Mouse (Mus musculus): ENCODE measurements at regions not wholly inside any gene's neighbourhood (a gene's known extent, or its start where the extent isn't known, plus 50 kb on each side); places are given as distances from the start of the nearest gene placed in this dataset.
"Not testable (repeated sequence)": the region's sequence is repeated elsewhere in the genome, so short reads cannot be mapped to it uniquely, and the experiment has no call there.

DNA sequence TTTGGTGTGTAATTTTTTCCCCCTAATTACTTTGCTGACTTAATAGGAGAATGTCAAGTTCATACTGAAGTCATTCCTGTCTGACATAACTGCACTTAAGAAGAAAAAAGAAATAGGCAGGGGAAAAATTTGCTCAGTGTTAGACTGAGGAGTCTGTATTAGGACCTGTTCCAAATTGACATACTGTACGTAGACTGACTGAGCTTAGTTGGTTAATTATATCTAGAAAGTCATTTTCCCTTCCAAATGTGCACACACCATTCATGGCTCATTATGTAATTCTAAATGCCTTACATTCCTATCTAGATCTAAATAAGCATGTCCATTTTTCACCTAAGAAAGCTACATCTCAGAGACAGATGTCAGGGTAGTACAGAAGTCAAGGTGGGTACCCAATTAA is 435.6 kb upstream of the Htr2a start:
- no peak for DNase-seq (ENCODE audit: low spot score)

- no peak for DNase-seq (ENCODE audit: low spot score)
These were observed 422.7 kb upstream of the Htr2a start for GRCm38 (mm10) chr14:74217914-74218446.

- no peak for DNase-seq (ENCODE audit: low spot score)
These were observed 420.9 kb upstream of the Htr2a start for GRCm38 (mm10) chr14:74219761-74220160.

GRCm38 (mm10) chr14:74222093-74222492 is 418.5 kb upstream of the Htr2a start:
- DNase-seq (ENCODE audit: low spot score) = no peak

DNA sequence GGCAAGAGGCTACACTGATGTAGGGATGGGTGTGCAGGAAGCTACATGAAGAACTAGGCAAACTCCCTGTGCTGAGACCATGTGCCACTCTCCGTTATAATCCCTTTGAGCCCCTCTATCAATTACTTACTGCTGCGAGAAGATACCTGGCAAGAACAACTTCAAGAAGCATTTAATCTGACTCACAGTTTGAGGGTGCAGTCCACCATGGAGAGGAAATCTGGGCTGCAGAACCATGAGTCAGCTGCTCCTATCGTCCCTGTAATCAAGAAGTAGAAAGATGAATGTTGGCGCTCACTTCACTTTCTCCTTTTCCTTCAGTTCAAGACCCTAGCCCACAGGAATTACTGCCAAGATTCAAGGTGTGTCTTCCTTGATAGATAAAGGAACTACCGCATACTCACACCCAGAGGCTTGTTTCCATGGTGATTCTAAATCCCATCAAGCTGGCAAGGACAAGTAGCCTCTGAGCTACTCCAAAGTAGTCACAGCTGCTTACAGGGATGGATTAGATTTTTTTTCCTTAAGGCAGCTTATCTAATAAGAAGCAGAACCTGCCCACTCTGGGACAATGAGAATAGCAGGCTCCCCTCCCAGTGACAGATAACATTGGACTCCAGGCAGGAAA is 411.0 kb upstream of the Htr2a start:
- no peak for DNase-seq (ENCODE audit: low spot score)

GRCm38 (mm10) chr14:74240212-74240611 is 400.4 kb upstream of the Htr2a start:
- DNase-seq (ENCODE audit: low spot score) = no peak

GRCm38 (mm10) chr14:74249263-74249878 is 391.3 kb upstream of the Htr2a start:
- no peak for DNase-seq (ENCODE audit: low spot score)

GRCm38 (mm10) chr14:74250021-74250420 is 390.6 kb upstream of the Htr2a start:
- no peak for DNase-seq (ENCODE audit: low spot score)

- DNase-seq (ENCODE audit: low spot score) = no peak
These were observed 388.2 kb upstream of the Htr2a start for GRCm38 (mm10) chr14:74252189-74253145.

DNA sequence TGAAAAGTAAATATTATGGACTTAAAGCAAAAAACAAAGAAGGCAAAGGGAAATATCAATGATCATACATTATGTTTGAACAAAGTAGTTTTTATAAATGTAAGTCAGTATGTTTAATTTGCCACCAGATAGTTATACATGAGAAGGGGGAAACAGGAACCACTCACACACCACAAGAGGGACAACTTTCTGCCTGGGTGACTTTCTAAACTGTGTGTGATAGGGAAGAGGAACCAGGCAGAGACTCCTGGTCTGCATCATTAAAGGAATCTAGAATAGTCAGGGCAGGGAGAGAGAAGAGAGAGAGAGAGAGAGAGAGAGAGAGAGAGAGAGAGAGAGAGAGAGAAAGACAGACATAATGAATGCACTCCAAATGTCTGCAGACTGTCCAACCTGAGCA is 385.6 kb upstream of the Htr2a start:
- DNase-seq (ENCODE audit: low spot score) = no peak

DNA sequence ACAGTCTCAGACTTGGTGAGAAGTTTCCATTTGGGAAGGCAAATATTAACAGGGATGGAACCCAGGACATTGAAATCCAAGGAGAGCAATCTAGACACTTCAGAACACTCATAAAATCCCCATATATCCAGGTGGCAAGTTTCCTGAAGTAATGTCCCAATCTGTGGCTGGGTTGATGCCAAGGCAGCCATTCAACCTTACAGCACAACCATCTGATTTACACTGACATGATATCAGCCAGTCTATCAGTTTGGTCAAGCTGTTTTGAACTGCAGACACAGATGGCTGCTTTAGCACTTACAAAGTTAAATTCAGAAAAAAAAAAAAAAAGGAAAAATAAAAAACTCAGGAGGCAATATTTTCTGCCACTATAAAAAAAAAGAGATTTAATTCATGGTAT is 381.2 kb upstream of the Htr2a start:
- no peak for DNase-seq (ENCODE audit: low spot score)

DNA sequence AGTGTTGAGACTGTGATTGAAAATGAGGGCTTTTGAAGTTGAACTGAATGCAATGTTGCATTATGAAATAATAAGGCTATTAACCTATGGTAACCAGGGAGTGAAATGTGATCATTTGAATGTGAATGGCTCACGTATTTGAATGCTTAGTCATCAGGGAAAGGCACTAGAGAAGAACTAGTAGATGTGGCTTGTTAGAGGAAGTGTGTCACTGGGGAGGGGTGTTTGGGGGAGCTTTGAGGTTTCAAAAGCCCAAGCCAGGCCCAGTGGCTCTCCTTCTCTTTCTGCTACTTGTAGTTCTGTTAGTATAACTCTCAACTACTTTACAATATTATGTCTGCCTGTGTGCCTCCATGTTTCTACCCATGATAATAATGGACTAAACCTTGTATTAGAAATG is 373.6 kb upstream of the Htr2a start:
- DNase-seq (ENCODE audit: low spot score) = no peak

GRCm38 (mm10) chr14:74294560-74294959 is 346.1 kb upstream of the Htr2a start:
- no peak for DNase-seq (ENCODE audit: low spot score)

DNA sequence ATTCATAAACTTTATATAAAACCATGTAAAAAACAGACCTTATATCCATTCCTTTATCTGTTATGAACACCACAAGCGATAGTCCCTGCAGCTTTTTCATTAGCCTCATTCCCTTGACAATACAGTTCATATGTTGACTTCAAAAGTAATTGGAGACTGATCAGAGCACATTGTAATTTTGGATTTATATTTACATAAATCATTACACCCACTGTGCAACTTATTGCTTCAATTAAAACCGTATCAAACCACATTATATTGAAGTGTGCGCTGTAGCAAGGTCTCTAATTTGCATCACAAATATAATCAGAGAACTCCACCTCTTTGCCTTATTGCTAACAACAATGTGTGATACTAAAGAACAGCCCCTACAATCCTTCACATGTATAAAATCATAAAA is 336.2 kb upstream of the Htr2a start:
- no peak for DNase-seq (ENCODE audit: low spot score)

DNA sequence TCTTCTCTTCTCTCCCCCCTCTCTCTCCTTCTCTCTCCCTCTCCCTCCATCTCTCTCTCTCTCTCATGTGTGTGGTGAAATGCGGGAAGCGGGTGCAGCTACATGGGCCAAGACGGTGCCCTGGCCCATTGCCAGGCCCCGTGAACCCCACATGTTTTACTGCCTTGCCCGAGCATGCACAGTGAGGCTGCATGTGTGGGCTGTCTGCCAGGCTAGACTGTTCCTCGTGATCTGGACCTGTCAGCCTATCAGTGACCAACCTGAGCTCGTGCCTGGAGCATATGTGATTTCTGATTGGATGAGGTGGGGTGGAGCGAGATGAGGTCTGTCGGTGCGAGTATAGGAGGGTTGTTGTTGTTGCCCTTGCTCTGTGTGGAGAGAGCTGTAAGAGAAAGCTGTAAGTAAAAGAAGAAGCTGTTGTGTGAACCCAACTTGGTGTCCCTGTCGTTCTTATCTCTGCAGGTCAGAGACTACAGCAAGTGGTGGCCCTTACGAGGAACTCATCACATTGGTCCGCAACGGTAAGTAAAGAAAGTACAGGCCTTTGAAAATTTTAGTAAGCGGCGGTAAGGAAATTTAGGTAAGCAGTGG is 333.8 kb upstream of the Htr2a start:
- no peak for DNase-seq (ENCODE audit: low spot score)

- not testable (repeated sequence) for DNase-seq (ENCODE audit: low spot score)
These were observed 331.2 kb upstream of the Htr2a start for GRCm38 (mm10) chr14:74309451-74309850.

GRCm38 (mm10) chr14:74327291-74327690 is 313.3 kb upstream of the Htr2a start:
- DNase-seq (ENCODE audit: low spot score) = no peak

GRCm38 (mm10) chr14:74350751-74351150 is 289.9 kb upstream of the Htr2a start:
- DNase-seq (ENCODE audit: low spot score) = no peak

DNA sequence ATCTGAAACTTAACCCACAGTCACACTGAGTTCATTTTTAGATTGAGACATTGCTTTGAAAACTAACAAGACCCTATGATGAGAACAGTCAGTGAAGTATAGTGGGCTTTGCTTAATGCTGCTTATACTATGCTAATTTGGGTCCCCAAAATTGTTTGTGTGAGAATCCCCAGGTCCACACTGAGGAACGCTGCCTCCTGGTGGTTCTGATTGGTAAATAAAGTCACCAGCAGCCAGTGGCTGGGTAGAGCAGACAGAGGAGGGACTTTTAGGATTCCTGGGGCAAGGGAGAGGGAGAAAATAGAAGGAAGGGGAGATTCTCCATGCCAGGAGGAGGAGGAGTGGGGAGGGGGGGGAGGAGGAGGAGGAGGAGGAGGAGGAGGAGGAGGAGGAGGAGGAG is 288.4 kb upstream of the Htr2a start:
- DNase-seq (ENCODE audit: low spot score) = peak; percentile 5

- DNase-seq (ENCODE audit: low spot score) = no peak
These were observed 281.8 kb upstream of the Htr2a start for GRCm38 (mm10) chr14:74358730-74359444.

DNA sequence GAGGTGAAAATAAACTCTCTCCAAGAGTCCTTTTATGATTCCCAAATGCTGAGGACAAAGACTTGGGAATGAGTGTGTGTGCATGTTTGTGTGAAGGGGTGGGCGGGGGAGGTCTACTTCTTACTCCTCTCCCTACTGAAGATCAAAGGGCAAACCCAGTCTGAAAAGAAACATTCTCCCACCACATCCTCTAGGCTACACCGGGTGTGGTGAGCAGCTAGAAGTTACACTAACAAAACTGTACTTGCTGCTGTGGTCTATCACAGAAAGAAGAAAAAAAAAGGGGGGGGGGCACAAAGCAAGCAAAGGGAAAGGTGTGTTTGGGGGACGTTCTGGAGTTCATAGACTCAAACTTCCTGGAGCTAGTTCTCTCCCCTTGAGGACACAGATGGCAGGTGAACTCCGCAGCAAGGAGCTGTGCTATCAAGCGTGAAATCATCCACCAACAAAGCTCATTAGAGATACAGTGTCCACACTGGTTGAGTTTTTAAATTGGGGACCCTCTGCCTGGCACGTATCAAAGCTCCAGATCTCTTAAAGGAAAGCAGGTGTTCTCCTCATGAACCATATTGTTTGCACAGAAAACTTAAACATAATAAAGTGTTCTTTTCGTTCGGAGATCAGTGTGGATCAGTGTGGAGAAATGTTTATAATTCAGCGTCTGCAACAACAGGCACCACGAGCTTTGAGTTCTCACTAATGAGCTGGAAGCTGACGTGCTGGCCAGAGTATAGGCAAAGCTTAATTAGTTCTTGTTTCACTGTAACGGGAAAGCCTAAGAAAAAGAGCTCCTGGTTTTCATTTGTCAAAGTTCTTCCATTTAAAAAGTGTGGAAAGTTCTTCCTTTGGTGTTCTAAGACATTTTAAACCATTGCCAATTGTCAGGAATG is 280.7 kb upstream of the Htr2a start:
- no peak for DNase-seq (ENCODE audit: low spot score)

Data from adipocyte (in vitro differentiated cells).